Mouse (Mus musculus): ENCODE measurements around the gene Cic.

GRCm38 (mm10) chr7:25303685-25304006, 36.1 kb downstream of the Cic start:
- TF ChIP-seq POLR2A (IDR thresholded peaks at IDR 0.05; ENCODE audit: insufficient read depth, low read depth, low read length) (no peak), EP300 (IDR thresholded peaks at IDR 0.05; ENCODE audit: insufficient read depth, low read depth, low read length) (no peak), CTCF (IDR thresholded peaks at IDR 0.05) (no peak)

Data from heart, adult 2 months (tissue).